Mouse (Mus musculus): ENCODE data around the gene Chuk.

Chuk gene

GRCm38 (mm10) chr19:44042121-44042520, 65.2 kb downstream of the Chuk start:
- no peak for DNase-seq (ENCODE audit: low read depth)

DNA sequence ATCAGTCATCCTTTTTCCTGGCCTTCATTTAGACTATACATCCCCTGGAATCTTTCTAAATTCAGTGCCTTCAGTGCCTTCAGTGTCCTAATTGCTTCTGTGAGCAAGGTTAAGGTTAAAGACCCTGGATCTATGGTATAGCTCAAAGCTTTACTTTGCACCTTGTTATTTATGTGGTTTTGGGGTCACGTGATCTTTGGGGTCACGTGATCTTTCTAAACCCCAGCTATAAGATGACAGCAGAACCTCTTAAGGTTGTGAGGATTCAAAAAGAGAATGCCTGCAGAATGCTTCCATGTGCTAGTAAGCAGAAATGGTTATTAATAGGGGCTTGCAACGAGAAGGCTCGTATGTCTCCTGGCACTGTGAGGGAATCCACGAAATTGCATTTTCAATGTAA, 73.9 kb downstream of the Chuk start:
- DNase-seq (ENCODE audit: low read depth) = no peak

- DNase-seq (ENCODE audit: low read depth) = no peak
These were observed 75.1 kb downstream of the Chuk start for GRCm38 (mm10) chr19:44032046-44032744.

DNA sequence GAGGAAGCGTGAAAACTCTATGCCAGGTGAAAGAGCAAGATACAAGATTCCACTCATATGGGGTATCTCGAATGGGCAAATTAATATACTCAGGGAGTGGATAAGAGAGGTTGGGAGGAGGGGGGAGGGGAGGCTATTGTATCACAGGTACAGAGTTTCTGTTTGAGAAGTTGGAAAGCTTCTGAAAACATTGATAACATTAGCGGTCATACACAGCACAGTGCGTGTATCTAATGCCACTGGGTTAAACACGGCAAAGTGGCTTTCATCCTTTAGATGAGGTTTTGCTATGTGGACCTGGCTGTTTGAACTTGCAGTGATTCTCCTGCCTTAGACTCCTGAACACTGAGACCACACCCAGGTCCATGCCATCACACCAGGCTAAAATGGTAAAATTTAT, 77.3 kb downstream of the Chuk start:
- no peak for DNase-seq (ENCODE audit: low read depth)

DNA sequence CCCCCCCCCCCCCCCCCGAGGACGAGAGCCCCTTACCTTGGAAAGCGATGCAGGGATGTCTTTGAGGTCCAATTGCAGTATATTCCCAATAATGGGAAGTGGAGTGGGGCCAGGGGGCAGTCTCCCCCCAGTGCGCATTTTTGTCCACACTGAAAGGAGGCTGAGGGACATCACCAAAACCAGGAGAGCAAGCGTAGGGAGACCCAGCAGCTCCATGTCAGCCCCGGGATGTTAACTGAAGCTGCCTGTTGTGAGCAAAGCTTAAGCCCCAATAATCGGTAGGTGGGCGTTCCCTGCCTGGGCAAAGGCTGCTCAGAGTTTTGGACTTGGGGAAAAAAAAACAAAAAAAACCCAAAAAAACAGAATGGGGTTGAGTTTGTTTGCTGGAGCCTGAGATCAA, 78.3 kb downstream of the Chuk start, which contains the start of gene Cyp2c23:
TSS of gene Cyp2c23 (minus strand) at position 237 of the 400 bp plus-strand sequence.
- no peak for DNase-seq (ENCODE audit: low read depth)

DNA sequence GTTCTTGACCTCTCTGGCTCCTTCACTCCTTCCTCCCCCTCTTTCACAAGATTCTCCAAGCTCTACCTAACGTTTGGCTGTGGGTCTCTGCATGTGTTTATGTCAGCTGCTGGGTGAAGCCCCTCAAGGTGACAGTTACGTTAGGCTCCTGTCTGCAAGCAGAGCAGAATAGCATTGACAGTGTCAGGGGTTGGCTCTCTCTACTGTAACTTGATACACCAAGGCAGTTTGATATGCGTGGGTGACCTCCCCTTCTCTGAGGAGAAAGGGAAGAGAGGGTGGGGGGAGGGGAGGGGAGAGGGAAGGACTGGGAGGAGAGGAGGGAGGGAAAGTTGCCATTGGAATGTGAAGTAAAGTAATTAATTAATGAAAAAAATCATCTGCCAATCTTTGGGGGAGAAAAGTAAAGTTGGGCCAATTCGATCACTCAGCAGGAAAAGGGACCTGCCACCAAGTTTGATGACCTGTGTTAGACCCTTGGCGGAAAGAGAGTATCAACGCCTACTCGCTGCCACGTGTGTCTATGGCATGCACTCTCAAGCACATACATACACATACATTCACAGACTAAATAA, 80.2 kb downstream of the Chuk start:
- DNase-seq (ENCODE audit: low read depth) = no peak

DNA sequence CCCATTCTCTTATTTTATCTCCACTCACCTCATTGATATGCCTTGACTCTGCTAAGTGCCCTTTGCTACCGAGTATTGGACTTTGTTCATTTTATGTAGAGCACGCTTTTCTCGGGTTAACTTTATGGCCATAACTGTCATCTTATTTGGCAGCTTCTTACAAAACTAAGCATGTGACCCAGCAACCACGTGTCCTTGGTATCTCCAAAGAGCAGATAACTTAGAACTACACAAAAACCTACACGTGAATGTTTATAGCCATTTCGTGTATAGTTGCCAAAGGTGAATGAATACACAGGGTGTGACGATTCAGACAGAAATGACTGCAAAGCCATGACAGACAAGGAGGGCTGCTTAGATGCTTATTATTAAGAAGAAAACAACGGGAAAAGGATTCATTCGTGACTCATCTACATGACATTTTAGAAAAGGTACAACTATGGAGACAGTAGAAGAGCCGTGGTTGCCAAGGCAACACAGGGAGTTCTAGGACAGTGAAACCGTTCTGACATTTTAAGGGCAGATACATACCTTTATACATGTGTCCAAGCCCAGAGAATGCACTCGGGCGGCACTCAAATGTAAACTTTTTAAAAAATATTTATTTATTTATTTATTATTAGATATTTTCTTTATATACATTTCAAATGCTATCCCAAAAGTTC, 82.2 kb downstream of the Chuk start:
- DNase-seq (ENCODE audit: low read depth) = no peak
